Mouse (Mus musculus) ES-E14 (cell line): ENCODE measurements at regions not wholly inside any gene's neighbourhood (a gene's known extent, or its start where the extent isn't known, plus 50 kb on each side); places are given as distances from the start of the nearest gene placed in this dataset.

ENCODE experiments used
- CHD2 ChIP-seq: IDR thresholded peaks from 2 replicates; pipeline ENCODE4 v1.6.1; 2014; ENCODE audit warnings: mild to moderate bottlenecking, low read depth, low read length, inconsistent platforms
- HCFC1 ChIP-seq: IDR thresholded peaks from 2 replicates; pipeline ENCODE4 v1.6.1; 2012; ENCODE audit warnings: low read length, inconsistent platforms, borderline replicate concordance; ENCODE audit not compliant: insufficient read depth
- MAFK ChIP-seq: IDR thresholded peaks from 2 replicates; pipeline ENCODE4 v1.6.1; 2014; ENCODE audit warnings: mild to moderate bottlenecking, low read depth, low read length, inconsistent platforms; ENCODE audit not compliant: insufficient read depth
- ZC3H11A ChIP-seq: IDR thresholded peaks from 2 replicates; pipeline ENCODE4 v1.6.1; 2012; ENCODE audit warnings: low read depth, mild to moderate bottlenecking, inconsistent platforms, low read length, borderline replicate concordance
- ZNF384 ChIP-seq: IDR thresholded peaks from 2 replicates; pipeline ENCODE4 v1.6.1; 2012; ENCODE audit warnings: low read depth, low read length, inconsistent platforms

DNA sequence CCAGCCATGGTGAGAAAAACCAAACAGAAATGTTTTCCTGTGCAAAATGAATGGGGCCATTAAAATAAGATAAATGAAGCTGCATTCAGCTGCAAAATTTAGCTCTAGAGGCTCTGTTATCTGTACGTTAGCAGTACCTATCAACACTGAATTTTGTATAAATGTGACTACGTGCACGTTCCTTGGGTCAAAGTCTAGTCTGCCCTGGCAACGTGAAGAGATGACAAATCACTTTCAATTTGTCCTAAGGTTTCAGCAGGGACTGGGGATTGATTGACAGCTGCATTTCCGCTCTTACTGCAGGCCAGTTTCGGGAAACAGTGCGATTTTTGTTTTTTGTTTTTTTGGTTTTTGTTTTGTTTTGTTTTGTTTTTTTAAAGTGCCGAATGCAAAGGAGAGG is 246.1 kb upstream of the Fn1 start:
- TF ChIP-seq HCFC1 (no peak), ZNF384 (no peak), CHD2 (no peak), MAFK (no peak), ZC3H11A (no peak)
